Mouse (Mus musculus) liver, embryonic 11.5 days (tissue): ENCODE measurements at regions not wholly inside any gene's neighbourhood (a gene's known extent, or its start where the extent isn't known, plus 50 kb on each side); places are given as distances from the start of the nearest gene placed in this dataset.

Experiments
- ATAC-seq: fragments of 200-750 bp; cut with Nextera tagmentation; replicated peaks from 2 replicates; pipeline ENCODE4 v1.8.0; 2017; ENCODE audit warnings: moderate number of reproducible peaks, mild to moderate bottlenecking, moderate TSS enrichment, moderate library complexity; ENCODE audit not compliant: low FRiP score
- DNase-seq: peaks from one replicate; pipeline ENCODE4 v3.0.0-alpha.2; 2017; ENCODE audit warnings: low spot score
- H3K27ac ChIP-seq: fragments of 300-500 bp; sonication (generic); 2 replicates; pipeline ENCODE4 v1.5.1; 2014; ENCODE audit warnings: mild to moderate bottlenecking, low read depth, low read length, control low read depth
- H3K27me3 ChIP-seq: fragments of 300-500 bp; sonication (generic); replicated peaks from 2 replicates; pipeline ENCODE4 v1.6.1; 2014; ENCODE audit warnings: low read length, mixed read lengths; ENCODE audit not compliant: control insufficient read depth, insufficient read depth
- H3K36me3 ChIP-seq: fragments of 300-500 bp; sonication (generic); 2 replicates; pipeline ENCODE4 v1.6.1; 2014; ENCODE audit warnings: mild to moderate bottlenecking, low read length, moderate library complexity, mixed read lengths; ENCODE audit not compliant: control insufficient read depth, insufficient read depth
- H3K4me1 ChIP-seq: fragments of 300-500 bp; sonication (generic); replicated peaks from 2 replicates; pipeline ENCODE4 v1.6.1; 2014; ENCODE audit warnings: low read length, mixed read lengths; ENCODE audit not compliant: control insufficient read depth, insufficient read depth
- H3K4me2 ChIP-seq: fragments of 300-500 bp; sonication (generic); 2 replicates; pipeline ENCODE4 v1.6.1; 2014; ENCODE audit warnings: mild to moderate bottlenecking, control low read depth, moderate library complexity
- H3K4me3 ChIP-seq: fragments of 300-500 bp; sonication (generic); 2 replicates; pipeline ENCODE4 v1.5.1; 2014; ENCODE audit warnings: low read depth, low read length, control low read depth
- H3K9ac ChIP-seq: fragments of 300-500 bp; sonication (generic); 2 replicates; pipeline ENCODE4 v1.6.1; 2014; ENCODE audit warnings: low read depth, low read length, control low read depth
- H3K9me3 ChIP-seq: fragments of 300-500 bp; sonication (generic); 2 replicates; pipeline ENCODE4 v1.6.1; 2016; ENCODE audit warnings: low read length, inconsistent platforms, mixed read lengths; ENCODE audit not compliant: control insufficient read depth
- WGBS: fragments of 180-500 bp; shearing (Covaris S2); extraction: QIAGEN DNeasy Blood & Tissue Kit; methylation state at CpG from one replicate; pipeline ENCODE4 v1.1.7; 2014; 5-methylcytosine and 5-hydroxymethylcytosine counted together

DNA sequence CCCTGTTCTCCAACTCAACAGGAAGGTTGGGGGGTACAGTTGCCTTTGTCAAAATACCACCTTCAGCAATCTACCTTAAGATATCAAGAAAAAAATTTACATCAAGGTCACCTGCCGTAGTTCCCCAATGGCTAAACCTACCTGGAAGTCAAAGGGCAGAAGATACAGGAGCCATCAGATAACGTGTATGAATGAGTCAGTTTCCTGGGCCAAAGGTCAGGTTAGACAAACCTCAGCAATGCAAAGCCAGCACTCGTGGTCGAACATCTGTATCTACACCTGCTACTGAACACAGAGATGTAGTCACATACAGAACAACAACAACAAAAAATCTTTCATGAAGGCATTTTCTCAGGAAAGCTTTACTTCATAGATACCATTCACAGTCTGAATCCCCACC is 102.9 kb downstream of the Arl4a start:
- Histone ChIP-seq H3K36me3 (no peaks in the 10 kb centered on the region), H3K27me3 (no peaks in the 10 kb centered on the region), H3K4me2 (no peak overlapping the region), H3K4me3 (no peak overlapping the region), H3K27ac (no peak overlapping the region), H3K9ac (no peak overlapping the region), H3K9me3 (no peaks in the 10 kb centered on the region), H3K4me1 (no peaks in the 10 kb centered on the region)
- WGBS = 58% methylated on average over 4 of the region's 4 CpGs
- DNase-seq = no peak
- ATAC-seq = no peak

DNA sequence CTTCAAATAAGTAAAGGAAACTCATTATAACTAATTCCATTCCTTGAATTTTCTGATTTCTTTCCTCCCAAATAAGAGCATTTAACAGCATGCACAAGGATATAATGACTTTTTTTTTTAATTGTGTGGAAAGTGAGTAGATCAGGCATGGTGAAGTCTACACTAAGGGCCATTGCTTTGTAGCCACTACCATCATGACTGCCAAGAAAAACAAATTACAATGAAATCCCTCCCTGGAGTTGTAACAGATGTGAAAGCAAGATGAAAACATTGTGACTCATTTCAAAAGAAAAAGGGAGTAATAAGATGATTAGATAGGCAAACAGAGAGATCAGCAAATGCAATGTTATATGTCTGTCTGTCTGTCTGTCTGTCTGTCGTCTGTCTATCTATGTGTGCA is 106.6 kb downstream of the Arl4a start:
- H3K4me3 ChIP-seq = no peak overlapping the region

DNA sequence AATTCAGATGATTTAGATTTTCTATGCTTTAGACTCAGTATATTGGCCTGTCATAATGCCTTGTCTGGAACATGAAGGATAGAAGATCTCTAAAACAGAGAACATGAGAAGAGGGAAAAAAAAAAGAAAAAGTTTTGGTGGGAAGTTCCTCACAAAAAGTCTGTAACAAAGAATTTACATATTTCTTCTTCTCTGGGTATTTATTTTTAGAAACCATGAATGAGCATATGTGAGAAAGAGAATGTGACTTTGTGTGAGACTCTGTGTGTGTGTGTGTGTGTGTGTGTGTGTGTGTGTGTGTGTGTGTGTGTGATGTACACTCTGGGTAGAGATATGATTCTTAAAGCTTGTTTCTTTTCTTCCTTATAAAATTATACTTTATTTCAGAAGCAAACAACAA is 109.9 kb downstream of the Arl4a start:
- no peaks in the 10 kb centered on the region for H3K36me3 ChIP-seq
- DNase-seq (no peak), ATAC-seq (no peak)

More for the DNA sequence above, 106.6 kb downstream of the Arl4a start:
- Histone ChIP-seq H3K4me1 (no peaks in the 10 kb centered on the region), H3K27ac (no peak overlapping the region), H3K4me2 (no peak overlapping the region), H3K36me3 (no peaks in the 10 kb centered on the region), H3K27me3 (no peaks in the 10 kb centered on the region), H3K9me3 (no peaks in the 10 kb centered on the region), H3K9ac (no peak overlapping the region)
- WGBS = 74% methylated on average over 1 of the region's 1 CpGs
- DNase-seq (no peak), ATAC-seq (no peak)

DNA sequence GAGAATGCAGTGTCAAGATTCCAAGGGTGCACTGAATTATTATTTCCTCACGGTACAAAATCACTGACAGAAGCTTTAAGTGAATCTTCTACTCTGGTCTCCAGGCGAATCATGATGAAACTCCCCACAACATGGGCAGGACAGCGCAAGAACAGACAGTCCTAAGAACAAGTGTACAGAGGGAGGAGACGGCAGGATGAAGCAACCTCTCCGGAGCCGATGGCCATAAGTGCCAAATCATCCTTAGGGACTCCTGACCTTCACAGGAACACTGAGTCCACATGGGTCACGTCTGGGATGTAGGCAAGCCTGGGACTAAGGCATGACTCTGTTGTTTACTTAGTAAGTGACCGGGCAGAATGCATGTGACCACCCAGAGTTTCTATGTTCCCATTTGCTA is 110.8 kb downstream of the Arl4a start:
- ATAC-seq (no peak), DNase-seq (no peak)
- H3K4me1 ChIP-seq = no peaks in the 10 kb centered on the region
- H3K27ac ChIP-seq = no peak overlapping the region
- H3K9ac ChIP-seq = no peak overlapping the region
- WGBS = 79% methylated on average over 8 of the region's 8 CpGs
- no peaks in the 10 kb centered on the region for H3K9me3 ChIP-seq
- H3K27me3 ChIP-seq = no peaks in the 10 kb centered on the region
- no peak overlapping the region for H3K4me2 ChIP-seq
- H3K4me3 ChIP-seq = no peak overlapping the region
- no peaks in the 10 kb centered on the region for H3K36me3 ChIP-seq

More for the DNA sequence above, 109.9 kb downstream of the Arl4a start:
- Histone ChIP-seq H3K4me3 (no peak overlapping the region), H3K27ac (no peak overlapping the region), H3K27me3 (no peaks in the 10 kb centered on the region), H3K4me2 (no peak overlapping the region), H3K9ac (no peak overlapping the region), H3K4me1 (no peaks in the 10 kb centered on the region), H3K9me3 (no peaks in the 10 kb centered on the region)

DNA sequence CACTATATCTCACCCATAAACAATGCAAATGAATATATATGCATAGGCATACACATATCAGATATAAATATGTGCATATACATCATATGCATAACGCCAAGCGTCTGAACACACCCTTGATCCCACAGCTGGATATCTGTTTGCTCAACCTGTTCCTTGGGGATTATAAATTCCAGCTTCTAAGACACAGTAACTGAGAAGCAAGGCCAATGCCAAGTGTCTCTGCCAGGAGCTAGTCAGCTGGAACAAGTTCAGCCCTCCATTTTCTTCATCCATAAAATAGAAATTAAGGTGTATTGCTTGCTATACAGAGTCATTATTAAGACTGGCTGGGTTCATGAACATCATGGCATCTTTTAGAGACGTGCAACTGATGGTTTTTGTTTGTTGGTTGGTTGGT is 116.3 kb downstream of the Arl4a start:
- Histone ChIP-seq H3K4me1 (no peaks in the 10 kb centered on the region), H3K4me3 (no peak overlapping the region), H3K9ac (no peak overlapping the region), H3K27ac (no peak overlapping the region), H3K4me2 (no peak overlapping the region), H3K27me3 (no peaks in the 10 kb centered on the region), H3K36me3 (no peaks in the 10 kb centered on the region), H3K9me3 (no peaks in the 10 kb centered on the region)
- no peak for DNase-seq
- WGBS = 77% methylated on average over 3 of the region's 3 CpGs
- ATAC-seq = no peak

DNA sequence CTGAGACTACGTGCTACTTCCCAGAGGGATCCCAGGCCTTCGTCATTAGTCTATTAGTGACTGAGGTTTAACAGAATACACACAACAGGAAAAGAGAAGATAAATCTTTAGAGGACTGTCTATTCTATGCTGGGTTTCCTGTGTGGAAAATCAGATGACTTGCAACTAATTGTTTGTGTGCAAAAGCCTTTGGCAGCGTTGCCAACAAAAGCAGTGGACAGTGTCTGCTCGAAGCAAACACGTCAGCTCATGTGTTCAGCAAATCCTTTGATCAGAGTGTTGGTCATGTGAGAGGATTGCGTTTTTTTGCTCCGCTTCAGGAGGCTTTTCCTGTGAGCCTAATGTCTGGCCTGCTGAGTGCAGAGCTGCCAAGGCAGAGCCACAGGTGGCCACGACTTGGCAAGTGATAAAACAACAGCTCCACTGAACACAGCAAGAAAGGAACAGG is 117.3 kb downstream of the Arl4a start:
- Histone ChIP-seq H3K27me3 (no peaks in the 10 kb centered on the region), H3K27ac (no peak overlapping the region), H3K4me3 (no peak overlapping the region), H3K4me1 (no peaks in the 10 kb centered on the region), H3K4me2 (no peak overlapping the region), H3K36me3 (no peaks in the 10 kb centered on the region), H3K9ac (no peak overlapping the region), H3K9me3 (no peaks in the 10 kb centered on the region)
- WGBS = 37% methylated on average over 8 of the region's 8 CpGs
- ATAC-seq (no peak; the same call in 1 of the 2 replicates), DNase-seq (no peak)

DNA sequence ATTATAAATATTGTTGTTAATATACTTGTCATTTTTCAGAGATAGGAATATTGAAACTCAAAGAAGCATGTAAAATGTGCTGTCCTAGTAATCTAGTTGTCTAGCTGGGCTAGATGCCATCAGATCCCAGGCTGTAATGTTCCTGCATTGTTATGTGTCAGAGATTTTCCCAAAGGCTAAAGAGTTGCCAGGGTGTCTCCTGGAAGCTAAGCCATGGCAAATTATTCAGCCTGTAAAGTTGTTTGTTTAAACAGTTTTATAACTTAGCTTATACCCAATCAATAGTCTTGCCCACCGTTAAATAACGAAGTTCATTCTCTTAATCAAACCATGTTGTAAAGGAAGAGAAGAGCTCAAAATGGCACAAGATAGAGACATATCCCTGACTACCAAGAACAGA is 117.9 kb downstream of the Arl4a start:
- no peak overlapping the region for H3K27ac ChIP-seq
- H3K4me2 ChIP-seq = no peak overlapping the region
- H3K36me3 ChIP-seq = no peaks in the 10 kb centered on the region
- H3K4me3 ChIP-seq = no peak overlapping the region
- no peaks in the 10 kb centered on the region for H3K4me1 ChIP-seq
- no peaks in the 10 kb centered on the region for H3K9me3 ChIP-seq
- no peak for DNase-seq
- 90% methylated on average over 2 of the region's 2 CpGs for WGBS
- no peaks in the 10 kb centered on the region for H3K27me3 ChIP-seq
- ATAC-seq = no peak
- H3K9ac ChIP-seq = no peak overlapping the region

DNA sequence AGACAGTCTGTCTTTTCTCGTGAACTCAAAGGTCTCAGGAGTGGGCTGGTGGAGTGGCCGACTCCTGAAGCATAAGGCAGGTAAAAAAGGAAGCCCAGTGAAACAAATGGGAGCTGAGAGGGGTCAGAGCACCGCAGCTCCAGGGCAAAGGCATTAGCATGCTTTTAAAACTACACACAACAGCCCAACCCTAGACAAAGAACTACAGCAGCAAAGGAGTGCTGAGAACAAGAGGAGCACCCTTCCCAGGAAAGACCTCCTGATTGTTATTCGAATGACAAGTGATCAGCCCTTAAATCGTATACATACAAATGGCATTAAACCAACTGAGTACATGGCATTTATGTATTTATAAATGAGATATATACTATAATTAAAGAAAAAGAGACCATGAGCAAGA is 149.3 kb downstream of the Arl4a start:
- no peak overlapping the region for H3K9ac ChIP-seq
- no peak overlapping the region for H3K4me2 ChIP-seq
- no peaks in the 10 kb centered on the region for H3K36me3 ChIP-seq
- H3K27ac ChIP-seq = no peak overlapping the region
- no peaks in the 10 kb centered on the region for H3K27me3 ChIP-seq
- H3K4me3 ChIP-seq = no peak overlapping the region
- WGBS = 63% methylated on average over 5 of the region's 5 CpGs
- ATAC-seq = no peak
- DNase-seq = no peak
- H3K9me3 ChIP-seq = no peaks in the 10 kb centered on the region
- no peaks in the 10 kb centered on the region for H3K4me1 ChIP-seq

DNA sequence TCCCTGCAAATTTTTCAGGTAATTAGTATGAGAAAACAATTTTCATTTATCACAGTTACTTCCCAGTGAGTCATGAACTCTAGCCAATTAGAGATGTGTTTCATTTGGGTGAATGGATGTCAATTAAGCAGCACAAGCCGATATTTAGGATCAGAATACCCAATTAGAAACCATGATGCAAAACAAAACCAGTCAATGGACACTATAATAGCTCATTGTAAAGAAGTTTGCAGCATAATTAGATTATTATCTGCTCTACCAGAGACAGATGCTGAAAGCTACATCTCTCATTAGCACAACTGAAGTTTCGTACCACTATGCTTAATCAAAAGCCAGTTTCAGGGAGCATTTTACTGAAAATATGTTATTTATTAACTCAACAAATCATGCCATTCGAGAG is 152.5 kb downstream of the Arl4a start:
- Histone ChIP-seq H3K9ac (no peak overlapping the region), H3K9me3 (no peaks in the 10 kb centered on the region), H3K27me3 (no peaks in the 10 kb centered on the region), H3K27ac (no peak overlapping the region), H3K4me2 (no peak overlapping the region), H3K36me3 (no peaks in the 10 kb centered on the region), H3K4me1 (no peaks in the 10 kb centered on the region), H3K4me3 (no peak overlapping the region)
- ATAC-seq (no peak), DNase-seq (no peak)
- 69% methylated on average over 3 of the region's 3 CpGs for WGBS
